Mouse (Mus musculus) liver, adult 2 months (tissue): ENCODE results near the gene Fzd2.

Experiments
- CTCF ChIP-seq: fragments of 200-500 bp; IDR thresholded peaks from 2 replicates; pipeline ENCODE4 v1.5.1; 2011; ENCODE audit warnings: low read depth, low read length, control low read depth
- POLR2A ChIP-seq: fragments of 200-500 bp; IDR thresholded peaks from 2 replicates; pipeline ENCODE4 v1.6.1; 2011; ENCODE audit warnings: low read length, control low read depth; ENCODE audit not compliant: insufficient read depth; ENCODE audit errors: extremely low read depth

- no peak for TF ChIP-seq CTCF
- TF ChIP-seq POLR2A = no peak
These were observed 48.7 kb upstream of the Fzd2 start for GRCm38 (mm10) chr11:102555400-102556030.
